Mouse (Mus musculus) liver, embryonic 13.5 days (tissue): ENCODE results near the gene Becn1. TPM values are rescaled to one million over a fixed set of nuclear protein-coding genes. Genes with fewer than 3 reads are reported as not detected.

ENCODE experiments used
- ATAC-seq: fragments of 200-750 bp; cut with Nextera tagmentation; 2 replicates; pipeline ENCODE4 v1.8.0; 2017; ENCODE audit warnings: low read depth, mild to moderate bottlenecking, moderate number of reproducible peaks, moderate library complexity
- DNase-seq: peaks from one replicate; pipeline ENCODE4 v3.0.0; 2022
- H3K27ac ChIP-seq: fragments of 300-500 bp; sonication (generic); 2 replicates; pipeline ENCODE4 v1.5.1; 2015; ENCODE audit warnings: moderate library complexity, mild to moderate bottlenecking, inconsistent platforms
- H3K27me3 ChIP-seq: fragments of 300-500 bp; sonication (generic); 2 replicates; pipeline ENCODE4 v1.6.1; 2015; ENCODE audit warnings: mild to moderate bottlenecking, inconsistent platforms
- H3K36me3 ChIP-seq: fragments of 300-500 bp; sonication (generic); 2 replicates; pipeline ENCODE4 v1.6.1; 2015; ENCODE audit warnings: mild to moderate bottlenecking, inconsistent platforms
- H3K4me1 ChIP-seq: fragments of 300-500 bp; sonication (generic); replicated peaks from 2 replicates; pipeline ENCODE4 v1.6.1; 2015; ENCODE audit warnings: inconsistent platforms
- H3K4me2 ChIP-seq: fragments of 300-500 bp; sonication (generic); 2 replicates; pipeline ENCODE4 v1.6.1; 2015; ENCODE audit warnings: inconsistent platforms, mild to moderate bottlenecking, moderate library complexity
- H3K4me3 ChIP-seq: fragments of 300-500 bp; sonication (generic); replicated peaks from 2 replicates; pipeline ENCODE4 v1.5.1; 2015; ENCODE audit warnings: mild to moderate bottlenecking, inconsistent platforms
- H3K9ac ChIP-seq: fragments of 300-500 bp; sonication (generic); 2 replicates; pipeline ENCODE4 v1.6.1; 2015; ENCODE audit warnings: mild to moderate bottlenecking, inconsistent platforms
- H3K9me3 ChIP-seq: fragments of 300-500 bp; sonication (generic); replicated peaks from 2 replicates; pipeline ENCODE4 v1.6.1; 2016; ENCODE audit warnings: inconsistent platforms
- WGBS: fragments of 180-500 bp; shearing (Covaris S2); methylation state at CpG from one replicate; pipeline ENCODE4 v1.1.7; 2015; ENCODE audit not compliant: insufficient replicate concordance; 5-methylcytosine and 5-hydroxymethylcytosine counted together
- polyA plus RNA-seq: library from polyadenylated mRNA; unstranded; fragments of >200 nt; fragmentation: Nextera tagmentation; extraction: Ambion mirVana; gene quantifications from 2 replicates; pipeline ENCODE4 v1.2.1, GENCODE M21; 2015

Gene Becn1
- polyA plus RNA-seq, 1 experiment from 2014 or later = 108 TPM

GRCm38 (mm10) chr11:101251031-101251430, 51.1 kb downstream of the Becn1 start:
- Histone ChIP-seq H3K9me3 (no peaks in the 10 kb centered on the region), H3K27ac (peak overlapping the region; percentile 44), H3K4me3 (no peak overlapping the region), H3K27me3 (peaks cover 26% of the 10 kb centered on the region), H3K4me2 (no peak overlapping the region), H3K9ac (no peak overlapping the region), H3K4me1 (peaks cover 53% of the 10 kb centered on the region), H3K36me3 (peaks cover 2% of the 10 kb centered on the region; the same call in 1 of the 2 replicates)
- ATAC-seq = no peak
- DNase-seq = no peak
- 50% methylated on average over 2 of the region's 2 CpGs for WGBS

GRCm38 (mm10) chr11:101248258-101248994, 53.7 kb downstream of the Becn1 start:
- H3K9ac ChIP-seq = no peak overlapping the region
- ATAC-seq = 0 out of 2 replicates have a peak, but pooled peaks have one; percentile 32
- no peak overlapping the region for H3K4me3 ChIP-seq
- peaks cover 52% of the 10 kb centered on the region for H3K4me1 ChIP-seq
- no peak overlapping the region for H3K4me2 ChIP-seq
- no peak overlapping the region for H3K27ac ChIP-seq
- no peaks in the 10 kb centered on the region for H3K9me3 ChIP-seq
- WGBS = 22% methylated on average over 14 of the region's 14 CpGs
- peaks cover 52% of the 10 kb centered on the region for H3K27me3 ChIP-seq
- no peaks in the 10 kb centered on the region for H3K36me3 ChIP-seq
- DNase-seq = peak; percentile 31

DNA sequence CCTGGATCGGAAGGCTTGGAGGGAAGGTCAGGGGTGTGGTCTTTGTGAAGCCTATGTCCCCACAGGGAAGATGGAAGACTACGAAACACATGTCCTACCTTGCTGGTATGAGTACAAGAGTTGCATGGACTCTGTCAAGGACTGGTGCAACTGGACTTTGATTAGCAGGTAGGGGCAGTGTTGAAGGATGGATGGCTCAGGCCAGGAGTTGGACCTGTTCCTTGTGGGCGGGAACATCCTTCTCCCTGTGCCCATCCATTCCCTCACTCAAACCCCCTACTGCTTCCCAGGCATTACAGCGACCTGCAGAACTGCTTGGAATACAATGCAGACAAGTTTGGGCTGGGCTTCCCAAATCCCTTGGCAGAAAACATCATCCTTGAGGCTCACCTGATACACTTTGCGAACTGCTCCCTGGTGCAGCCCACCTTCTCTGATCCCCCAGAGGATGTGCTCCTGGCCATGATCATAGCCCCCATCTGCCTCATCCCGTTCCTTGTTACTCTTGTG, 54.5 kb downstream of the Becn1 start:
- Histone ChIP-seq H3K9me3 (no peaks in the 10 kb centered on the region), H3K9ac (no peak overlapping the region), H3K36me3 (no peaks in the 10 kb centered on the region), H3K27ac (no peak overlapping the region; the same call in 1 of the 2 replicates), H3K27me3 (peaks cover 59% of the 10 kb centered on the region), H3K4me2 (peak overlapping the region; percentile 69), H3K4me3 (peak overlapping the region; percentile 55), H3K4me1 (peaks cover 47% of the 10 kb centered on the region)
- no peak for DNase-seq
- no peak for ATAC-seq
- WGBS = 75% methylated on average over 6 of the region's 6 CpGs

- H3K4me1 ChIP-seq = peaks cover 43% of the 10 kb centered on the region
- peak overlapping the region; percentile 55 for H3K4me3 ChIP-seq
- H3K27ac ChIP-seq = no peak overlapping the region
- 13% methylated on average over 7 of the region's 7 CpGs for WGBS
- H3K27me3 ChIP-seq = peaks cover 69% of the 10 kb centered on the region
- H3K9ac ChIP-seq = peak overlapping the region; percentile 54
- H3K9me3 ChIP-seq = no peaks in the 10 kb centered on the region
- DNase-seq = no peak
- H3K36me3 ChIP-seq = no peaks in the 10 kb centered on the region
- ATAC-seq = no peak
- H3K4me2 ChIP-seq = peak overlapping the region; percentile 69
Measured at GRCm38 (mm10) chr11:101246702-101247012, 55.4 kb downstream of the Becn1 start.

DNA sequence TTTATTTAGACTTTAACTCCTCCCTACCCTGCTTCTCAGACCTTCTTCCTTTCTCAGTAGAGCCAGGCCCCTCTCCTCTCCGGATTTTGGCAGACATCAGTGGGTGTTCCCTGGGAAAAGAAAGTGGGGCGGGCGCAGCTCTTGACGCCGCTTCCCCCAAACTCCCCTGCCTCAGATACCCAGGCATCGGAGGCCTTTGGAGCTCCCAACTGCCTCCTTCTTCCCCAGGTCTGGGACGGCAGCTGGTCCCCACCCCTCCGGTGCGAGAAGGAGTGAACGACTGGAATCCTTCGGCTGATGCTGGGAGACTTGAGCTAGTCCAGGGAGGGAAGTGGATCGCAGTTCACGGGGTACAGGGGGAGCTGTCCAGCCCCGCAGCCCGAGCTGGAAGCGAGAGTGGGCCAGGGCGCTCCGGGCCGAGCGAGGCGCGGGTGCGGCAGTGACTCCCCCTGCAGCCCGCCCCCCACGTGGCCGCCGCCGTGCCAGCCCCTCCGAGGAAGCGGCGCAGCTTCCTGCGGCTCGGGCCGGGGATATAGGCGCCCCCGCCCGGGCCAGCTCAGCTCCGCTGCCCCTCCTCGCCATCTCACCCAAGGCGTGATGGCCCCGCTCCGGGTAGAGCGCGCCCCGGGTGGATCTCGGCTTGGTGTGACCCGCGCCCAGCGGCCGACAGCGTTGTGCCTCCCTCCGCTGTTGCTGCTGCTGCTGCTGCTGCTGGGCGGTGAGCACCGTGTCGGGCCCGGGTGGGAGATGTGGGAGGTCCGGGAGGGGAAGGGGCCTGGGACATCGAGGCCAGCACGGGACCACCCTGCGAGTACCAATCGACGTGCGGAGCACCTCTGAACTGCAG, 56.0 kb downstream of the Becn1 start, which contains the start of gene Ramp2:
Gene Ramp2, plus strand, starts transcription at position 174 of the 847 bp plus-strand sequence.
- H3K9ac ChIP-seq = peak within 1 kb of the TSS; percentile 54
- 2% methylated on average over 59 of the region's 63 CpGs for WGBS
- H3K4me2 ChIP-seq = peak within 1 kb of the TSS; percentile 69
- H3K27ac ChIP-seq = no peak within 1 kb of the TSS; the same call in none of the 2 replicates
- ATAC-seq (no peak), DNase-seq (no peak)
- H3K9me3 ChIP-seq = no peaks in the 10 kb centered on the region
- H3K36me3 ChIP-seq = no peaks in the 10 kb centered on the region
- peak within 1 kb of the TSS; percentile 55 for H3K4me3 ChIP-seq
- peaks cover 72% of the 10 kb centered on the region for H3K27me3 ChIP-seq
- H3K4me1 ChIP-seq = peaks cover 39% of the 10 kb centered on the region

DNA sequence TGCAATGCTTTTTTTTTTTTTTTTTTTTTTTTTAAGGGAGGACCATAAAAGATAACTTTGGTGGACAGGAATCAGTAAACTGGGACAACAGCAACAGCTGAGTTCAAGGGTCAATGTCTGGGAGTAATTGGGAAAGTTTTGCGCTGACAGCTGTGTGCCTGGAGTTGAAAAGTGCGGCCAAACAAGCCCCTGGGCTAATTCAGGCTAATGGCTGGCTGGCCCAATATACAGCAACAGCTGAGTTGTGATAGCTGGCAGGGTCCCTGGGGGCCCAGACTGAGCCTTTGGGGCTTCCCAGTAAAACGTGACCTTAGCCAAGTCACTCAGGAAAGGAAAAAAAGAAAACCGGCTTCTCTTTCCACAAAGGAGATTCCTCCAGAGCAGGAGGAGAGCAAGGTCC, 57.0 kb downstream of the Becn1 start:
- ATAC-seq = no peak
- H3K27me3 ChIP-seq = peaks cover 73% of the 10 kb centered on the region
- DNase-seq = no peak
- H3K4me1 ChIP-seq = peaks cover 37% of the 10 kb centered on the region
- no peak overlapping the region for H3K4me3 ChIP-seq
- no peaks in the 10 kb centered on the region for H3K36me3 ChIP-seq
- no peak overlapping the region; the same call in 1 of the 2 replicates for H3K27ac ChIP-seq
- WGBS = 46% methylated on average over 4 of the region's 4 CpGs
- H3K9me3 ChIP-seq = no peaks in the 10 kb centered on the region
- no peak overlapping the region for H3K9ac ChIP-seq
- H3K4me2 ChIP-seq = 0 out of 2 replicates have a peak overlapping the region, but pooled peaks have one; percentile 69

DNA sequence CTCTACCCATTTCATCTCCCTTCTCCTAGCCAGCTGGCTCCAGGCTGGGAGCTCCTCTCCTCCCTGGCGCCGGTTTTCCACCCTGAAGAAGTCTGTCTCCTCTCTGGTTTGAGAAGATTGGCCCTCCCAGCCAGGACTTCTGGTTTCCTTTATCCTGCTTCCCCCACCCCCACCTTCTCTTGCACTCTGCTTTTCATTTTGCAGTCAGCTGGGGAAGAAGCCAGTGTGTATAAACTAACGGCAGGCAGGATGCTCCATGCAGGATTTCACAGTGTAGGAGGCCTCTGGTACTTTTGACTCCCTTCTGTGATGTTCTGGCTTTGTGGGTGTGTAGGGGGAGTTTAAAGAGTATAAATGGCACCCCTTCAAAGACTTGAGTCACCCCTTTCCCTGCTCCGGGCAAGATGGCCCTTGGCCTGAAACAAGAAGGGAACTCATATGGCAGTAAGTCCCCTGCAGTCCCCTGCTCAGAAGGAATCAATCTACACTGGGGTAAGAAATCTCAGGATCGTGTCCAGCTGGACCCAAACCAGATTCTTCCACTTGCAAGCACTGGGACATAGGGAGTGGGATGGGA, 63.9 kb downstream of the Becn1 start:
- Histone ChIP-seq H3K4me1 (no peaks in the 10 kb centered on the region; the same call in 1 of the 2 replicates), H3K9ac (no peak overlapping the region), H3K9me3 (no peaks in the 10 kb centered on the region), H3K4me2 (no peak overlapping the region), H3K27ac (no peak overlapping the region), H3K27me3 (peaks cover 40% of the 10 kb centered on the region), H3K4me3 (no peak overlapping the region), H3K36me3 (no peaks in the 10 kb centered on the region)
- no peak for ATAC-seq
- no peak for DNase-seq
- 39% methylated on average over 5 of the region's 5 CpGs for WGBS

DNA sequence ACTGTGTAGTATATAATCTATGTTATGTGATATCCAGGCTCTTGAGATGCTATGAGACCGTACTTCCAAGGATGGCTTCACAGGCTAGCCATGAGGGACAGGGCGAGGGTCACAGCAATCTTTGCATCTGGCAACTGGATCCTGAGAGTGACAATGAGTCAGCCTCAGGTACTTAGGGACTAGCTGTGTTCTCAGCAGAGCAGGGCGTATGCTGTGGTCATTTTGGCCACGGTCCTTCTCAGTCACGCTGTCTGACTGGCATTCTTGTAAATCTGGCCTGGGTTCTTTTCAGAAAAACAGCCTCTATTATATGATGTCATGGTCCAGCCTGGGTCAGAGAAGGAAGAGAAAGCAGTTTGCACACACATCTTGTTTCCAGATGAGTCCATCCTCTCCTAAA, 65.3 kb downstream of the Becn1 start:
- Histone ChIP-seq H3K4me1 (peaks cover 9% of the 10 kb centered on the region), H3K27me3 (peaks cover 37% of the 10 kb centered on the region), H3K36me3 (no peaks in the 10 kb centered on the region), H3K4me2 (no peak overlapping the region), H3K27ac (no peak overlapping the region), H3K4me3 (no peak overlapping the region), H3K9ac (no peak overlapping the region), H3K9me3 (no peaks in the 10 kb centered on the region)
- 78% methylated on average over 5 of the region's 5 CpGs for WGBS
- DNase-seq = no peak
- ATAC-seq = no peak

Other genes starting within 250 kb of the Becn1 start
- 6.0 TPM in 2 replicates for gene Naglu, start 232.3 kb downstream of the Becn1 start, polyA plus RNA-seq
- gene Hsd17b1, start 223.9 kb downstream of the Becn1 start, polyA plus RNA-seq = 0.14 and 0.24 TPM in 2 replicates
- 23.0 and 23.2 TPM in 2 replicates for gene Coasy, start 219.7 kb downstream of the Becn1 start, polyA plus RNA-seq
- gene Mlx, start 215.0 kb downstream of the Becn1 start, polyA plus RNA-seq = 32.5 and 34.4 TPM in 2 replicates
- 26.4 and 27.1 TPM in 2 replicates for gene Psmc3ip, start 206.8 kb downstream of the Becn1 start, polyA plus RNA-seq
- 11.5 and 13.0 TPM in 2 replicates for gene Retreg3, start 182.4 kb downstream of the Becn1 start, polyA plus RNA-seq
- 49.7 and 54.4 TPM in 2 replicates for gene Tubg1, start 182.3 kb downstream of the Becn1 start, polyA plus RNA-seq
- gene Tubg2, start 146.4 kb downstream of the Becn1 start, polyA plus RNA-seq = 0.29 and 0.37 TPM in 2 replicates
- gene Cntnap1, start 131.8 kb downstream of the Becn1 start, polyA plus RNA-seq = 0.09 and 0.12 TPM in 2 replicates
- gene Plekhh3, start 130.9 kb downstream of the Becn1 start, polyA plus RNA-seq = 1.0 and 1.1 TPM in 2 replicates
- gene Ccr10, start 126.8 kb downstream of the Becn1 start, polyA plus RNA-seq = not detected in 2 replicates
- gene Ezh1, start 75.8 kb downstream of the Becn1 start, polyA plus RNA-seq = 6.6 and 7.4 TPM in 2 replicates
- 23.4 and 25.4 TPM in 2 replicates for gene Ramp2, start 56.3 kb downstream of the Becn1 start, polyA plus RNA-seq
- 98.5 and 99.4 TPM in 2 replicates for gene Vps25, start 48.6 kb downstream of the Becn1 start, polyA plus RNA-seq
- 5.5 and 7.9 TPM in 2 replicates for gene Wnk4, start 41.7 kb downstream of the Becn1 start, polyA plus RNA-seq
- 0.63 and 0.85 TPM in 2 replicates for gene Cntd1, start 23.3 kb downstream of the Becn1 start, polyA plus RNA-seq
- 125 TPM in 2 replicates for gene Coa3, start 23.2 kb downstream of the Becn1 start, polyA plus RNA-seq
- 198 and 239 TPM in 2 replicates for gene Psme3, start 13.9 kb upstream of the Becn1 start, polyA plus RNA-seq
- gene Aoc2, start 22.8 kb upstream of the Becn1 start, polyA plus RNA-seq = 1.2 and 1.3 TPM in 2 replicates
- 0.07 TPM in 1 of 2 replicates, not detected in the other for gene Aoc3, start 28.3 kb upstream of the Becn1 start, polyA plus RNA-seq
- not detected in 2 replicates for gene G6pc, start 65.3 kb upstream of the Becn1 start, polyA plus RNA-seq
- 63.2 and 63.7 TPM in 2 replicates for gene Aarsd1, start 115.3 kb upstream of the Becn1 start, polyA plus RNA-seq
- gene Gm27029, start 122.5 kb upstream of the Becn1 start, polyA plus RNA-seq = 3.7 TPM in 2 replicates
- 6.0 and 6.9 TPM in 2 replicates for gene Rundc1, start 122.8 kb upstream of the Becn1 start, polyA plus RNA-seq
- 0.66 and 1.2 TPM in 2 replicates for gene Ptges3l, start 123.0 kb upstream of the Becn1 start, polyA plus RNA-seq
- gene Rpl27, start 140.0 kb upstream of the Becn1 start, polyA plus RNA-seq = 344 and 360 TPM in 2 replicates
- 31.4 and 33.0 TPM in 2 replicates for gene Ifi35, start 146.1 kb upstream of the Becn1 start, polyA plus RNA-seq
- gene Rnd2, start 162.7 kb upstream of the Becn1 start, polyA plus RNA-seq = 3.1 and 3.4 TPM in 2 replicates
- gene Vat1, start 163.9 kb upstream of the Becn1 start, polyA plus RNA-seq = 8.8 and 8.9 TPM in 2 replicates
- gene Brca1, start 249.7 kb upstream of the Becn1 start, polyA plus RNA-seq = 11.9 and 15.9 TPM in 2 replicates
- 32.3 and 43.3 TPM in 2 replicates for gene Nbr1, start 249.9 kb upstream of the Becn1 start, polyA plus RNA-seq